Mouse (Mus musculus) CH12.LX (cell line): ENCODE measurements around the gene Pik3r6. TPM values are rescaled to one million over a fixed set of nuclear protein-coding genes. Genes with fewer than 3 reads are reported as not detected.

Experiments
- DNase-seq: peaks from one replicate; pipeline ENCODE4 v3.0.0-alpha.2; 2013; ENCODE audit errors: extremely low read depth
- H3K27ac ChIP-seq: 2 replicates; pipeline ENCODE4 v1.5.1; 2012; ENCODE audit warnings: low read depth, mild to moderate bottlenecking, control low read depth, moderate library complexity; ENCODE audit not compliant: insufficient read depth
- H3K27me3 ChIP-seq: replicated peaks from 2 replicates; pipeline ENCODE3; 2012; ENCODE audit warnings: inconsistent platforms
- H3K36me3 ChIP-seq, 2 experiments: replicated peaks in 1 of 2; 2 replicates each; pipeline versions ENCODE3 to v1.6.1; 2012; ENCODE audit warnings: inconsistent platforms in 1 of 2, low read length in 1 of 2, mild to moderate bottlenecking in 1 of 2, mixed read lengths in 1 of 2, moderate library complexity in 1 of 2; ENCODE audit not compliant: control insufficient read depth in 1 of 2, insufficient read depth in 1 of 2
- H3K4me1 ChIP-seq, 2 experiments: 2 replicates each; pipeline ENCODE4 v1.6.1; 2012; ENCODE audit warnings: inconsistent platforms in 1 of 2, moderate library complexity in 1 of 2; ENCODE audit not compliant: insufficient read depth in 2 of 2, control insufficient read depth in 1 of 2
- H3K4me2 ChIP-seq: 2 replicates; pipeline ENCODE4 v1.6.1; 2012; ENCODE audit warnings: low read depth, mild to moderate bottlenecking, control low read depth; ENCODE audit not compliant: poor library complexity, insufficient read depth, severe bottlenecking
- H3K4me3 ChIP-seq, 3 experiments: fragments of 150-350 bp in 1 of 3; sonication (generic) in 1 of 3; replicated peaks in 1 of 3; 2 replicates each; pipeline versions ENCODE3 to v1.5.1; 2011 to 2012; ENCODE audit warnings: low read depth in 2 of 3, low read length in 2 of 3, mild to moderate bottlenecking in 2 of 3, moderate library complexity in 2 of 3, control low read depth in 1 of 3, improper control_type of control experiment in 1 of 3, inconsistent platforms in 1 of 3, mixed read lengths in 1 of 3; ENCODE audit not compliant: poor library complexity in 1 of 3
- H3K79me2 ChIP-seq: replicated peaks from 2 replicates; pipeline ENCODE4 v1.6.1; 2012; ENCODE audit warnings: mild to moderate bottlenecking, moderate library complexity; ENCODE audit not compliant: control insufficient read depth, poor library complexity, insufficient read depth, severe bottlenecking; ENCODE audit errors: extremely low read depth
- H3K9ac ChIP-seq: 2 replicates; pipeline ENCODE4 v1.6.1; 2012; ENCODE audit warnings: low read depth, mild to moderate bottlenecking, control low read depth, moderate library complexity; ENCODE audit not compliant: insufficient read depth
- H3K9me3 ChIP-seq: replicated peaks from 2 replicates; pipeline ENCODE3; 2012; ENCODE audit warnings: low read length, inconsistent platforms, mixed read lengths
- BHLHE40 ChIP-seq: IDR thresholded peaks from 2 replicates; pipeline ENCODE4 v1.6.1; 2011; ENCODE audit warnings: mild to moderate bottlenecking, low read depth, low read length, improper control_type of control experiment
- CTCF ChIP-seq, 2 experiments: IDR thresholded peaks in 1 of 2; conservative IDR thresholded peaks in 1 of 2; 2 replicates each; pipeline ENCODE4 v1.5.1; 2011 to 2012; ENCODE audit warnings: low read depth in 2 of 2, low read length in 2 of 2, improper control_type of control experiment in 1 of 2, inconsistent platforms in 1 of 2, mild to moderate bottlenecking in 1 of 2, moderate library complexity in 1 of 2
- E2F4 ChIP-seq: IDR thresholded peaks from 2 replicates; pipeline ENCODE4 v1.6.1; 2011; ENCODE audit warnings: low read depth, low read length, improper control_type of control experiment; ENCODE audit not compliant: insufficient replicate concordance
- JUN ChIP-seq: IDR thresholded peaks from 2 replicates; pipeline ENCODE4 v1.6.1; 2011; ENCODE audit warnings: low read depth, mild to moderate bottlenecking, low read length, improper control_type of control experiment, moderate library complexity; ENCODE audit not compliant: insufficient read depth
- KAT2A ChIP-seq: IDR thresholded peaks from 2 replicates; pipeline ENCODE4 v1.6.1; 2012; ENCODE audit warnings: low read length, improper control_type of control experiment, inconsistent platforms; ENCODE audit not compliant: insufficient replicate concordance
- MAX ChIP-seq: IDR thresholded peaks from 2 replicates; pipeline ENCODE4 v1.6.1; 2011; ENCODE audit warnings: low read length, improper control_type of control experiment
- MEF2A ChIP-seq: IDR thresholded peaks from 2 replicates; pipeline ENCODE4 v1.6.1; 2014; ENCODE audit warnings: low read depth, mild to moderate bottlenecking, inconsistent platforms, low read length, improper control_type of control experiment, borderline replicate concordance
- MXI1 ChIP-seq: IDR thresholded peaks from 2 replicates; pipeline ENCODE4 v1.6.1; 2011; ENCODE audit warnings: mild to moderate bottlenecking, low read depth, low read length, improper control_type of control experiment
- MYC ChIP-seq: IDR thresholded peaks from 2 replicates; pipeline ENCODE4 v1.6.1; 2011; ENCODE audit warnings: low read depth, mild to moderate bottlenecking, improper control_type of control experiment, low read length
- NRF1 ChIP-seq: IDR thresholded peaks from 2 replicates; pipeline ENCODE4 v1.6.1; 2014; ENCODE audit warnings: low read depth, mild to moderate bottlenecking, inconsistent platforms, low read length, improper control_type of control experiment, moderate library complexity
- POLR2AphosphoS2 ChIP-seq: IDR thresholded peaks from 2 replicates; pipeline ENCODE4 v1.6.1; 2011; ENCODE audit warnings: low read depth, low read length, improper control_type of control experiment
- RAD21 ChIP-seq: IDR thresholded peaks from 2 replicates; pipeline ENCODE4 v1.6.1; 2011; ENCODE audit warnings: low read depth, mild to moderate bottlenecking, low read length, improper control_type of control experiment, moderate library complexity
- TBP ChIP-seq: conservative IDR thresholded peaks from 2 replicates; pipeline ENCODE4 v1.6.1; 2011; ENCODE audit warnings: low read depth, low read length, improper control_type of control experiment
- ZC3H11A ChIP-seq: IDR thresholded peaks from 2 replicates; pipeline ENCODE4 v1.6.1; 2012; ENCODE audit warnings: low read depth, mild to moderate bottlenecking, inconsistent platforms, low read length, improper control_type of control experiment
- ZKSCAN1 ChIP-seq: IDR thresholded peaks from 2 replicates; pipeline ENCODE4 v1.6.1; 2012; ENCODE audit warnings: low read depth, inconsistent platforms, low read length, improper control_type of control experiment, borderline replicate concordance
- ZMIZ1 ChIP-seq: IDR thresholded peaks from 2 replicates; pipeline ENCODE4 v1.6.1; 2012; ENCODE audit warnings: low read depth, mild to moderate bottlenecking, inconsistent platforms, low read length, improper control_type of control experiment
- dilution Hi-C: fragments of 300-500 bp; cut with MboI; formaldehyde crosslinking; loops from 2 replicates; pipeline ENCODE4 v1.14.3; 2020; ENCODE audit warnings: low sequenced_read_pairs; ENCODE audit not compliant: extremely low pct_unique_long_range_greater_than_20kb, extremely low pct_ligation_motif_present
- in situ Hi-C: fragments of 300-500 bp; cut with MboI; formaldehyde crosslinking; loops from 3 replicates; pipeline ENCODE4 v1.14.3; 2019; ENCODE audit warnings: low sequenced_read_pairs, low pct_ligation_motif_present, low pct_unique_long_range_greater_than_20kb, mixed read lengths
- polyA plus RNA-seq: library from polyadenylated mRNA; unstranded; fragments of >175 nt; gene quantifications from 2 replicates; pipeline ENCODE4 v1.2.1, GENCODE M21; 2012; ENCODE audit warnings: low read depth; ENCODE audit not compliant: insufficient read length
- total RNA-seq, 2 experiments: library from RNA; depleted of rRNA; stranded (reverse); fragments of 300-350 nt in 1 of 2; fragments of >200 nt in 1 of 2; gene quantifications; 2 replicates each; pipeline ENCODE4 v1.2.3; 2012 to 2014

Gene Pik3r6
- total and polyA plus RNA-seq, 3 experiments, result 82.9 to 90.2 (median 88.4) TPM

DNA sequence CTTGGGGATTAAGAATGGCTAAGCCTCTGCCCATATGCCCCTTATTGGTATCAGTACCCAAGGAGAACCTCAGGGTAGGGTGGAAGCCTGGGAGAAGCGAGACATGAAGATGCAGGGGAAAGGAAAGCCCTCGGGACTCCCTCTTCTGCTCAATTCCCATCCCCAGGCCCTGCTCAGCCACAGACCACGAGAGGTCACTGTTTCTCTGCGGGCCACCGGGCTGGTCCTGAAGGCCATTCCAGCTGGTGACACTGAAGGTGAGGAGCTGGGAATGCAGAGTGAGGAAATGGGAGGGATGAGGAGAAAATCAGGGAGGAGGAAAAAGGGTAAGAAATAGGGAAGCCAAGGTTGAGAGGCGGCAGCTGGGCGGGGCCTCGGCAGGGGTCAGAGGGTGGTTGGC is 41.7 kb downstream of the Pik3r6 start:
- DNase-seq, result no peak
- H3K27ac ChIP-seq, result no peak overlapping the region
- no peaks in the 10 kb centered on the region for H3K79me2 ChIP-seq
- no peaks in the 10 kb centered on the region for H3K9me3 ChIP-seq
- H3K9ac ChIP-seq, result no peak overlapping the region
- no peaks in the 10 kb centered on the region for H3K27me3 ChIP-seq
- in situ Hi-C loops, result loop anchor here (5.0 kb wide), 1 partner anchor 37 kb away; no protein-coding TSS in a partner anchor
- H3K4me2 ChIP-seq, result no peak overlapping the region
- dilution Hi-C loops, result no loop called here
- peaks cover 9 to 61% of the 10 kb centered on the region in 2 experiments for H3K4me1 ChIP-seq
- no peak overlapping the region for H3K4me3 ChIP-seq
- peaks cover 71 to 87% of the 10 kb centered on the region in 2 experiments for H3K36me3 ChIP-seq
- no peak for TF ChIP-seq ZMIZ1
- TF ChIP-seq E2F4, result no peak
- TF ChIP-seq MXI1, result no peak
- no peak for TF ChIP-seq MYC
- TF ChIP-seq TBP, result no peak
- peak in 1 of 2 experiments; percentile 38; a peak in 1 of 4 replicates for TF ChIP-seq CTCF (conservative IDR thresholded peaks at IDR 0.05 in 1 of 2, IDR thresholded peaks at IDR 0.05 in 1 of 2; ENCODE audit: low read depth in 2 of 2, low read length in 2 of 2)
- TF ChIP-seq, all 38 proteins: peak for 1

DNA sequence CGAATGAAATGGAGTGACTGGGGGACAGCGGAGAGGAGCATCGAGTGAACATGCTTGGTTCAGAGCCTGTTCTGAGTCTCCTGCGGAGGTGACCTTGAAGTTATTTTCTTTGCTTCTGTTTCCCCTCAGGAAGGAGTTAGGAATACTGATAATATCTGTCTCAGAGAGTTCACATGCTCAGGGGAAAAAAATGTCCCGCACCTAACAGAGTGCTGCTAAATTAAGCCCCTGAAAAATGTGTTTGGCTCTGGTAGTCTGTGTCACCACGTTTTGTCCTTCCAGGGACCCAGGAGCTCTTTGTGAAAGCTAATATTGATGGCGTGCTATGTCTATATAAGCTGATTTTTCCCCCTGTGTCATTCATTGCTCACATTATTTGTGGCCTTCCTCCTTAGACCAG is 42.4 kb downstream of the Pik3r6 start:
- no peak for TF ChIP-seq MEF2A
- TF ChIP-seq RAD21, result no peak
- TF ChIP-seq BHLHE40, result no peak
- no peak for TF ChIP-seq KAT2A
- no peak for TF ChIP-seq CTCF (conservative IDR thresholded peaks at IDR 0.05 in 1 of 2, IDR thresholded peaks at IDR 0.05 in 1 of 2; ENCODE audit: low read depth in 2 of 2, low read length in 2 of 2)
- no peak for TF ChIP-seq TBP
- no peak for TF ChIP-seq NRF1
- no peak for TF ChIP-seq JUN
- no peak for TF ChIP-seq MYC
- no peak for TF ChIP-seq POLR2AphosphoS2
- TF ChIP-seq ZC3H11A, result no peak
- TF ChIP-seq MAX, result no peak
- no peak for TF ChIP-seq ZKSCAN1
- dilution Hi-C loops, result no loop called here
- no peak for DNase-seq
- H3K9me3 ChIP-seq, result no peaks in the 10 kb centered on the region
- in situ Hi-C loops, result no loop called here
- peaks cover 70 to 87% of the 10 kb centered on the region in 2 experiments for H3K36me3 ChIP-seq
- H3K27me3 ChIP-seq, result no peaks in the 10 kb centered on the region
- H3K9ac ChIP-seq, result no peak overlapping the region
- no peaks in the 10 kb centered on the region for H3K79me2 ChIP-seq
- H3K27ac ChIP-seq, result no peak overlapping the region
- H3K4me1 ChIP-seq, result peaks cover 9 to 61% of the 10 kb centered on the region in 2 experiments
- no peak overlapping the region for H3K4me3 ChIP-seq
- no peak overlapping the region for H3K4me2 ChIP-seq
